Mouse (Mus musculus) left cerebral cortex, adult 6 months (tissue): ENCODE results near the gene Cramp1l. TPM values are rescaled to one million over a fixed set of nuclear protein-coding genes. Genes with fewer than 3 reads are reported as not detected.

Source experiments
- long read RNA-seq, 2 experiments: library from polyadenylated mRNA; unstranded; transcript quantifications; one replicate each; pipeline ENCODE4 v2.0.0; 2019 to 2020
- polyA plus RNA-seq: library from polyadenylated mRNA; unstranded; fragments of <200 nt; fragmentation: Nextera tagmentation; gene quantifications from 2 replicates; pipeline ENCODE4 v1.2.3, GENCODE M21; 2021

Gene Cramp1l
- polyA plus RNA-seq, result 4.1 and 9.0 TPM in 2 replicates
- long read RNA-seq, experiment 1, partial matches to known transcripts, result 2 of 10 reads
- long read RNA-seq, experiment 1, other reads (novel, unspliced or antisense), result 8 of 10 reads
- long read RNA-seq, experiment 2, partial matches to known transcripts, result 0 of 6 reads
- long read RNA-seq, experiment 2, other reads (novel, unspliced or antisense), result 6 of 6 reads

DNA sequence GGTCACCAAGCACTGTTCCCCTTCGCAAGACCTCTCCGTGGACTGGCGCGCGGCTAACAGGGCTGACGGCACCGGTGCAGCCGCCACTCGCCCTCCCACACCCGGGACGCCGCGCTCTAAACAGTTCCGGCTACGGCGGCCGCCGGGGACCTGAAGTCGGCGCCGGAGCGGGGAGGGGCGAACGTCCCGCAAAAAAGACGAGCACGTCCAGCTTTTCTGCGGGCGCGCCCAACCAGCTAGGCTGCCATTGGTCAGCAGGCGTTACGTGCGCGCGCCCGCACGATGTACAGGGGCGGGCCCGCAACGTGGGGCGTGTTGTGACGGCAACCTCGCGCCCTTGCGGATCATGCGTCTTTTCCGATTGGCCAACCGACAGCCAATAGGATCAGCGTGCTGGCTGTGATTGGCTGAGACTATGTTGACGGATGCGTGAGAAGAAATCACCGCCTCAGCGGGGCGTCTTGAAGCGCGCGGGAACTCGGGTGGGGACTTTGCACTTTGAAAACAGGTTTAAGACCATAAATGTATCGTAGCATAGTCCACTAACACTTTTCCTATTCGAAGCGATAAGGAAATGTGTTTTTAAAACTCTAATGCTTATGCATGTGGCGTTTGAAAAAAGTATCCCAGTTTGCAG, at the start of gene Cramp1l, which contains the start of gene Ift140:
TSS of gene Cramp1l (minus strand) at position 134 of the 637 bp plus-strand sequence.
TSS of gene Ift140 (plus strand) at position 431 of the 637 bp plus-strand sequence.

DNA sequence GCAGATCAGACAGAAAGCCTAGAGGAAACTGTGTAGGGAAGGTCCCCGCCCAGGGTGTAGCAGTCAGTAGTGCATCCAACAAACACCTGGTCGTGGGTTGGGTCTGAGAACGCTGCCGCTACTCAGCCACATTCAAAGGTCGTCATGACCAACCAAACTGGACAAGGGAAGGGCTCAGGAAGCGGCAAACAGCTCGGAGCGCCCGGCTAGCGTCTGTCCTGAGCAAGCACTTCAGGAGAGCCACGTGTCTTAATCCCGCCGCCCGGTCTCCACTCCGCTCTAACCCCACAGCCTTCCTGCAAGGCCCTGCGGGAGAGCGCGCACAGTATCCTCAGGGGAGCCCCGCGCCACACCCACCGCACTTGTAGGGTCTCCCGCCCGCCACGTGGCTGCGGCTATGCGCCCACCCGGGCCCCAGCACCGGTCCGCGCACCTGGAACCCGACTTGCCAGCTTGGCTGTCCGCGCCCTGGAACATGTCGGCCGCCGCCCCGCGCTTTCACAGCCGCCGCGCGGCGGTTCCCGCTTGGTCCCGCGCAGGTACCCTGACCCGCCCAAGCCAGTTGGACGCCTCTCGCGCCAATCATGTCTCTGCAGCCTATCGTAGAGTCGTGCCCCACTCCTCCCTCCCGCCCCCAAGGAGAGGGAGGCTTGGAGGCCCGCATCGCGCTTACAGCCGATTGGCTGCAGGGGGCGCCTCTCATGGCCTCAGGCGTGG, 55.3 kb downstream of the Cramp1l start, which contains the start of gene Jpt2:
TSS of gene Jpt2 (minus strand) at position 555 of the 717 bp plus-strand sequence.

DNA sequence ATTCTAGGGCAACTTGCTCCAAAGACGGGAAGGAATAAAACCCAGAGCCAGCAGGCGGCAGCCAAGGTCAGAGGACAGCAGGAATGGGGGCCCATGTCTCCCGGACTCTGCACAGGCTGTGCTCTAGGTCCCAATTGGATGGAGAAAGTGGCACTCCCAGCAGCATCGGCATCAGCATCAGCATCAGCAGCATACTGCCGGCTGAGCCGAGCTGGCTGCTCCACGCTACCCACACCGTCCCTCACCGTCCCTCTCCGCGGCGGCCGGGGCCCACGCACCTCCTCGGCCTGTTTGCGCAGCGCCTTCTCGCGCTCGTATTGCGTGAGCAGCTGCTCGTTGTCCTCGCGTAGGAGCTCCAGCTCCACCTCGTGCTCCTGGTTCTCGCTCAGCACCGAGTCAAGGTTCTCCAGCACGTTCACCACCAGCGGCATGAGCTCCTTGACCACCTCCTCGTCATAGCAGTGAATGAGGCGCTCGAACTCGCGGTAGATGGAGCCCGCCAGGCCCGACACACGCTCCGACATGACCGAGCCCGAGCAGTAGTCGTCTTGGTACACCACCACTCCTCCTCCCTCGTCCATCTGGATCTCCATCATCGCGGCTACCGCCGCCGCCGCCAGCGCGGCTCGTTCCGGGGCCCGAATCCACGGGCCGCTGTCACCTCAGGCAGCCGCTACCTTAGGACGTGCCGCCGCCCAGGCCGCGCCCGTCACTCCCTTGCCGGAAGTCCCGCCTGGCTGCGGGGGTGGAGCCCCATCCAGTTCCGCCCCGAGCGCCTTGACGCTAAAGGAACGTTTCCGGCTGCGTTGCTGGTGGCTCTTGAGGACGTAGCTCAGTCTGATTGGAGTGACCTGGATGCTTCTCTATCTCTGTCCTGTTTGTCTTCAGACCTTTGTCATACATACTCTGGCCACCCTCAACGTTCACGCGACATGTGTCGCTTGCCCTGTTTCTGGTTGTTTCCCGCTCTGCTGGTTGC, 79.0 kb downstream of the Cramp1l start, which contains the start of gene Mapk8ip3:
TSS of gene Mapk8ip3 (minus strand) at position 719 of the 979 bp plus-strand sequence.

Other genes starting within 250 kb of the Cramp1l start
- gene Meiob, start 211.5 kb downstream of the Cramp1l start, polyA plus RNA-seq, result not detected in 2 replicates
- 287 and 337 TPM in 2 replicates for gene Hagh, start 175.6 kb downstream of the Cramp1l start, polyA plus RNA-seq
- 21.7 and 24.4 TPM in 2 replicates for gene Fahd1, start 165.4 kb downstream of the Cramp1l start, polyA plus RNA-seq
- gene Igfals, start 149.8 kb downstream of the Cramp1l start, polyA plus RNA-seq, result not detected in 2 replicates
- gene Nubp2, start 129.4 kb downstream of the Cramp1l start, polyA plus RNA-seq, result 42.6 and 58.2 TPM in 2 replicates
- gene Spsb3, start 129.1 kb downstream of the Cramp1l start, polyA plus RNA-seq, result 84.9 and 110 TPM in 2 replicates
- gene Eme2, start 120.7 kb downstream of the Cramp1l start, polyA plus RNA-seq, result 15.5 and 16.2 TPM in 2 replicates
- gene Mrps34, start 120.7 kb downstream of the Cramp1l start, polyA plus RNA-seq, result 130 and 171 TPM in 2 replicates
- gene Nme3, start 119.3 kb downstream of the Cramp1l start, polyA plus RNA-seq, result 117 and 135 TPM in 2 replicates
- 49.2 and 62.4 TPM in 2 replicates for gene Mapk8ip3, start 78.8 kb downstream of the Cramp1l start, polyA plus RNA-seq
- 3.8 and 5.3 TPM in 2 replicates for gene Jpt2, start 55.1 kb downstream of the Cramp1l start, polyA plus RNA-seq
- 3.1 and 4.2 TPM in 2 replicates for gene Ift140, start 297 bp upstream of the Cramp1l start, polyA plus RNA-seq
- gene Tmem204, start 67.8 kb upstream of the Cramp1l start, polyA plus RNA-seq, result 12.0 and 13.3 TPM in 2 replicates
- 7.1 and 7.9 TPM in 2 replicates for gene Telo2, start 100.2 kb upstream of the Cramp1l start, polyA plus RNA-seq
- gene Ptx4, start 105.0 kb upstream of the Cramp1l start, polyA plus RNA-seq, result not detected in 2 replicates
- 25.3 and 35.1 TPM in 2 replicates for gene Clcn7, start 117.6 kb upstream of the Cramp1l start, polyA plus RNA-seq
- not detected in 2 replicates for gene Ccdc154, start 146.7 kb upstream of the Cramp1l start, polyA plus RNA-seq
- not detected in 2 replicates for gene Gm38655, start 159.7 kb upstream of the Cramp1l start, polyA plus RNA-seq
- gene BC003965, start 168.8 kb upstream of the Cramp1l start, polyA plus RNA-seq, result 22.1 and 26.2 TPM in 2 replicates
- 11.8 and 14.0 TPM in 2 replicates for gene Unkl, start 172.6 kb upstream of the Cramp1l start, polyA plus RNA-seq
- 112 and 121 TPM in 2 replicates for gene Gnptg, start 224.3 kb upstream of the Cramp1l start, polyA plus RNA-seq
- gene Tsr3, start 224.4 kb upstream of the Cramp1l start, polyA plus RNA-seq, result 51.9 and 58.2 TPM in 2 replicates
- 3.1 and 5.1 TPM in 2 replicates for gene Baiap3, start 240.6 kb upstream of the Cramp1l start, polyA plus RNA-seq